Mouse (Mus musculus) C2C12 (cell line): ENCODE measurements around the gene Wipf3.

Source experiments
- CEBPB ChIP-seq: IDR thresholded peaks from one replicate; pipeline ENCODE4 v1.6.1; 2011; ENCODE audit warnings: low read depth, mild to moderate bottlenecking, control low read depth, moderate library complexity
- CTCF ChIP-seq: IDR thresholded peaks from one replicate; pipeline ENCODE4 v1.5.1; 2011; ENCODE audit not compliant: control insufficient read depth, insufficient read depth, insufficient read length
- FOSL1 ChIP-seq: IDR thresholded peaks from one replicate; pipeline ENCODE4 v1.8.0; 2011; ENCODE audit warnings: mild to moderate bottlenecking, low read length; ENCODE audit not compliant: poor library complexity, insufficient read depth, severe bottlenecking
- MAX ChIP-seq: IDR thresholded peaks from one replicate; pipeline ENCODE4 v1.6.1; 2011; ENCODE audit warnings: mild to moderate bottlenecking, control low read depth
- MYOD1 ChIP-seq: IDR thresholded peaks from one replicate; pipeline ENCODE4 v1.6.1; 2011; ENCODE audit warnings: low read depth; ENCODE audit not compliant: control insufficient read depth, insufficient read length
- MYOG ChIP-seq: IDR thresholded peaks from one replicate; pipeline ENCODE4 v1.6.1; 2011; ENCODE audit not compliant: control insufficient read depth, insufficient read length; ENCODE audit errors: extremely low read depth
- USF1 ChIP-seq: IDR thresholded peaks from one replicate; pipeline ENCODE4 v1.6.1; 2011; ENCODE audit warnings: low read depth, mild to moderate bottlenecking, control low read depth, moderate library complexity

- no peak for TF ChIP-seq MAX
- TF ChIP-seq CTCF, result no peak
- no peak for TF ChIP-seq CEBPB
- TF ChIP-seq MYOG, result no peak
- TF ChIP-seq USF1, result no peak
- TF ChIP-seq MYOD1, result no peak
- no peak for TF ChIP-seq FOSL1
These were observed 455 bp upstream of the Wipf3 start for GRCm38 (mm10) chr6:54428850-54429446.
